Mouse (Mus musculus) MEL-GATA-1-ER (cell line): ENCODE measurements around the gene Abat.

Experiments used
- DNase-seq: peaks from one replicate; pipeline ENCODE4 v3.0.0-alpha.2; 2012; ENCODE audit warnings: low read depth; ENCODE audit errors: extremely low read depth

Gene Abat

GRCm38 (mm10) chr16:8513236-8513906 is at the start of gene Abat:
Gene Abat, plus strand, starts transcription at chr16:8513429.
- peak; percentile 81 for DNase-seq

- no peak for DNase-seq
Observed at GRCm38 (mm10) chr16:8470132-8470531, 43.1 kb upstream of the Abat start.

- DNase-seq = peak; percentile 76
Observed at GRCm38 (mm10) chr16:8470603-8471481, 42.4 kb upstream of the Abat start, which contains the start of gene Mettl22. Gene Mettl22, plus strand, starts transcription at chr16:8470788.

GRCm38 (mm10) chr16:8487396-8488005 is 25.7 kb upstream of the Abat start:
- no peak for DNase-seq

GRCm38 (mm10) chr16:8489340-8489739 is 23.9 kb upstream of the Abat start:
- DNase-seq = no peak

GRCm38 (mm10) chr16:8491743-8492490 is 21.3 kb upstream of the Abat start:
- peak; percentile 38 for DNase-seq

- DNase-seq = peak; percentile 35
Observed at GRCm38 (mm10) chr16:8494268-8494667, 19.0 kb upstream of the Abat start.

GRCm38 (mm10) chr16:8496967-8497366 is 16.3 kb upstream of the Abat start:
- DNase-seq = no peak

- no peak for DNase-seq
Observed at GRCm38 (mm10) chr16:8504271-8504670, 9.0 kb upstream of the Abat start.

GRCm38 (mm10) chr16:8509894-8510293 is 3.3 kb upstream of the Abat start:
- DNase-seq = no peak

- no peak for DNase-seq
Observed at GRCm38 (mm10) chr16:8512830-8513229, 399 bp upstream of the Abat start.

- no peak for DNase-seq
Observed at GRCm38 (mm10) chr16:8514180-8514579, 951 bp downstream of the Abat start.

- no peak for DNase-seq
Observed at GRCm38 (mm10) chr16:8520525-8520924, 7.3 kb downstream of the Abat start.

- DNase-seq = no peak
Observed at GRCm38 (mm10) chr16:8521322-8521721, 8.1 kb downstream of the Abat start.

- no peak for DNase-seq
Observed at GRCm38 (mm10) chr16:8523480-8524144, 10.4 kb downstream of the Abat start.

GRCm38 (mm10) chr16:8524163-8524847 is 11.1 kb downstream of the Abat start:
- DNase-seq = no peak

- no peak for DNase-seq
Observed at GRCm38 (mm10) chr16:8525293-8525692, 12.1 kb downstream of the Abat start.

GRCm38 (mm10) chr16:8525877-8526276 is 12.6 kb downstream of the Abat start:
- DNase-seq = no peak

GRCm38 (mm10) chr16:8529389-8529788 is 16.2 kb downstream of the Abat start:
- DNase-seq = no peak

- peak; percentile 96 for DNase-seq
Observed at GRCm38 (mm10) chr16:8530018-8530417, 16.8 kb downstream of the Abat start.
